Mouse (Mus musculus): ENCODE results near the gene Zfp202. TPM values are rescaled to one million over a fixed set of nuclear protein-coding genes. Genes with fewer than 3 reads are reported as not detected.

The Zfp202 gene
- polyA plus RNA-seq, 1 experiment from 2014 or later: 6.8 TPM

GRCm38 (mm10) chr9:40224289-40224688 is 32.2 kb downstream of the Zfp202 start:
- no peaks in the 10 kb centered on the region for H3K36me3 ChIP-seq (ENCODE audit: poor library complexity, severe bottlenecking)
- H3K4me3 ChIP-seq: no peak overlapping the region
- H3K27me3 ChIP-seq: no peaks in the 10 kb centered on the region
- ATAC-seq: no peak
- H3K4me2 ChIP-seq: no peak overlapping the region
- no peak overlapping the region for H3K9ac ChIP-seq
- H3K4me1 ChIP-seq: no peaks in the 10 kb centered on the region
- no peak overlapping the region for H3K27ac ChIP-seq
- 73% methylated on average over 4 of the region's 4 CpGs for whole genome bisulfite sequencing
- H3K9me3 ChIP-seq (replicated peaks): no peaks in the 10 kb centered on the region

GRCm38 (mm10) chr9:40227874-40228789 is 36.0 kb downstream of the Zfp202 start:
- Histone ChIP-seq H3K9me3 (replicated peaks) (no peaks in the 10 kb centered on the region; the same call in 1 of the 2 replicates), H3K4me2 (no peak overlapping the region), H3K4me3 (no peak overlapping the region), H3K4me1 (no peaks in the 10 kb centered on the region), H3K27ac (no peak overlapping the region), H3K27me3 (no peaks in the 10 kb centered on the region), H3K9ac (no peak overlapping the region), H3K36me3 (ENCODE audit: poor library complexity, severe bottlenecking) (no peaks in the 10 kb centered on the region)
- 71% methylated on average over 10 of the region's 10 CpGs for WGBS
- peak; percentile 91 for ATAC-seq

- Histone ChIP-seq H3K27me3 (no peaks in the 10 kb centered on the region), H3K27ac (no peak overlapping the region), H3K36me3 (ENCODE audit: poor library complexity, severe bottlenecking) (no peaks in the 10 kb centered on the region), H3K9me3 (replicated peaks) (no peaks in the 10 kb centered on the region; the same call in 1 of the 2 replicates), H3K4me2 (no peak overlapping the region), H3K4me3 (no peak overlapping the region), H3K4me1 (no peaks in the 10 kb centered on the region), H3K9ac (0 out of 2 replicates have a peak overlapping the region, but pooled peaks have one; percentile 12)
- WGBS: 40% methylated on average over 6 of the region's 6 CpGs
- ATAC-seq: no peak
Measured at GRCm38 (mm10) chr9:40228804-40229331, 36.8 kb downstream of the Zfp202 start.

- WGBS: 62% methylated on average over 5 of the region's 5 CpGs
- no peaks in the 10 kb centered on the region for H3K4me1 ChIP-seq
- no peaks in the 10 kb centered on the region for H3K27me3 ChIP-seq
- H3K27ac ChIP-seq: no peak overlapping the region
- no peak for ATAC-seq
- H3K36me3 ChIP-seq (ENCODE audit: poor library complexity, severe bottlenecking): no peaks in the 10 kb centered on the region
- H3K9me3 ChIP-seq (replicated peaks): no peaks in the 10 kb centered on the region; the same call in 1 of the 2 replicates
- H3K4me3 ChIP-seq: no peak overlapping the region
- no peak overlapping the region for H3K4me2 ChIP-seq
- no peak overlapping the region for H3K9ac ChIP-seq
Measured at GRCm38 (mm10) chr9:40229479-40229878, 37.4 kb downstream of the Zfp202 start.

- WGBS: 80% methylated on average over 3 of the region's 3 CpGs
- ATAC-seq: no peak
- Histone ChIP-seq H3K27me3 (no peaks in the 10 kb centered on the region), H3K4me3 (no peak overlapping the region), H3K4me1 (no peaks in the 10 kb centered on the region), H3K27ac (no peak overlapping the region), H3K4me2 (no peak overlapping the region), H3K36me3 (ENCODE audit: poor library complexity, severe bottlenecking) (no peaks in the 10 kb centered on the region), H3K9me3 (replicated peaks) (no peaks in the 10 kb centered on the region; the same call in 1 of the 2 replicates), H3K9ac (no peak overlapping the region)
Measured at GRCm38 (mm10) chr9:40231019-40231418, 38.9 kb downstream of the Zfp202 start.

- H3K4me2 ChIP-seq: no peak overlapping the region
- no peak overlapping the region for H3K27ac ChIP-seq
- no peak overlapping the region for H3K4me3 ChIP-seq
- 73% methylated on average over 10 of the region's 10 CpGs for WGBS
- H3K9ac ChIP-seq: no peak overlapping the region
- H3K9me3 ChIP-seq (replicated peaks): no peaks in the 10 kb centered on the region; the same call in 1 of the 2 replicates
- no peak for ATAC-seq
- H3K4me1 ChIP-seq: no peaks in the 10 kb centered on the region
- H3K27me3 ChIP-seq: no peaks in the 10 kb centered on the region
- no peaks in the 10 kb centered on the region for H3K36me3 ChIP-seq (ENCODE audit: poor library complexity, severe bottlenecking)
Measured at GRCm38 (mm10) chr9:40234233-40235072, 42.3 kb downstream of the Zfp202 start.

- Histone ChIP-seq H3K4me1 (no peaks in the 10 kb centered on the region), H3K27ac (no peak overlapping the region), H3K36me3 (ENCODE audit: poor library complexity, severe bottlenecking) (no peaks in the 10 kb centered on the region), H3K27me3 (no peaks in the 10 kb centered on the region), H3K9me3 (replicated peaks) (no peaks in the 10 kb centered on the region; the same call in 1 of the 2 replicates), H3K4me3 (no peak overlapping the region), H3K4me2 (no peak overlapping the region), H3K9ac (no peak overlapping the region)
- no peak for ATAC-seq
- 91% methylated on average over 7 of the region's 7 CpGs for WGBS
Measured at GRCm38 (mm10) chr9:40235220-40235619, 43.1 kb downstream of the Zfp202 start.

GRCm38 (mm10) chr9:40239749-40240148 is 47.6 kb downstream of the Zfp202 start:
- Histone ChIP-seq H3K9me3 (replicated peaks) (no peaks in the 10 kb centered on the region), H3K27ac (no peak overlapping the region), H3K4me1 (peaks cover 14% of the 10 kb centered on the region; the same call in 1 of the 2 replicates), H3K36me3 (ENCODE audit: poor library complexity, severe bottlenecking) (no peaks in the 10 kb centered on the region), H3K27me3 (no peaks in the 10 kb centered on the region), H3K4me2 (no peak overlapping the region), H3K4me3 (no peak overlapping the region), H3K9ac (no peak overlapping the region)
- ATAC-seq: no peak
- 13% methylated on average over 4 of the region's 4 CpGs for WGBS

- no peak overlapping the region for H3K4me3 ChIP-seq
- H3K36me3 ChIP-seq (ENCODE audit: poor library complexity, severe bottlenecking): no peaks in the 10 kb centered on the region
- H3K4me2 ChIP-seq: 0 out of 2 replicates have a peak overlapping the region, but pooled peaks have one; percentile 69
- H3K4me1 ChIP-seq: peaks cover 14% of the 10 kb centered on the region; the same call in 1 of the 2 replicates
- 26% methylated on average over 5 of the region's 5 CpGs for WGBS
- no peak for ATAC-seq
- H3K27me3 ChIP-seq: no peaks in the 10 kb centered on the region
- no peaks in the 10 kb centered on the region for H3K9me3 ChIP-seq (replicated peaks)
- no peak overlapping the region for H3K9ac ChIP-seq
- no peak overlapping the region for H3K27ac ChIP-seq
Measured at GRCm38 (mm10) chr9:40240311-40240710, 48.2 kb downstream of the Zfp202 start.

GRCm38 (mm10) chr9:40241223-40241801 is 49.2 kb downstream of the Zfp202 start:
- Histone ChIP-seq H3K4me2 (peak overlapping the region; percentile 69), H3K9ac (peak overlapping the region; percentile 76), H3K27me3 (no peaks in the 10 kb centered on the region), H3K27ac (peak overlapping the region; percentile 94), H3K9me3 (replicated peaks) (no peaks in the 10 kb centered on the region), H3K36me3 (ENCODE audit: poor library complexity, severe bottlenecking) (no peaks in the 10 kb centered on the region), H3K4me3 (peak overlapping the region; percentile 46), H3K4me1 (peaks cover 14% of the 10 kb centered on the region; the same call in 1 of the 2 replicates)
- ATAC-seq: peak; percentile 86
- WGBS: under 1% methylated on average over 15 of the region's 15 CpGs

Measured in forebrain, embryonic 13.5 days (tissue).